Mouse (Mus musculus) ES-CJ7 (cell line): ENCODE measurements around the gene Tceal1.

Experiments
- DNase-seq: peaks from one replicate; pipeline ENCODE4 v3.0.0; 2011; ENCODE audit warnings: low read depth, low spot score

Tceal1 gene

DNA sequence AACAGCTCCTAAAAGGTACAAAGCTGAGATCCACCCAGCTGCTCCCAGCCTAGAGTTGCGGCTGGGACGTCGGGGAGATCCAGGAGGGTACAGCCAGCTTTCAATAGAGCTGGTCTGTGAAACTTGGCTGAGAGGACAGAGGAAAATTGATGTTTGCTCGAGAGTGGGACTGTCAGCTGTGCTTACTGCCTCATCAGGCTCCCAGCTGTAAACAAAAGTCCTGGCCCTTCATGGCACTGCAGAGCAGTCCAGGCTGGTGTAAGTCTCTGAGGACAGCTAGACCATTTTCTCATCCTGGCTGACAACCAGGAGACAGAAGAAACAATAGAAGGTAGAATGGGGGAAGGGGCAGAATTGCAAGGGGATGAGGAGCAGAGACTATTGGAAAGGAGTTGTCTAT lies 41.5 kb downstream of the Tceal1 start:
- no peak for DNase-seq

DNA sequence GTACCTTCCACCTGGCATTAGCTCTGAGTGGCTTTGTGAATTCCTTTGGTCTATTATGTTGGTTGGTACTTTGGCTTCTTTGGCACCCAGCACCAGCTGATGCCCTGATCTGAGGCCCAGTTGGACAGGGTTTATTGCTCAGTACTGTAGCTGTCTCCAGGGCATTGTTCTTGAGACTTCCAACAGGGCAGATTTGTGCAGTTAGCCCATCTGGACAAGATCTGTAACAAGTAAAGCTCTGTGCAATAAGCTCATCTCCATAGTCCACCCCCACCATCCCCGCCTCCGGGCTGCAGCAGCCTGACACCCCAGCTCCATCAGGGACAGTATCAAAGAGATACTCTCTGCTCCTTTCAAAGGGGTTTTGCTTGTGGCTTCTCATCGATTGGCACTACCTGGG lies 47.7 kb downstream of the Tceal1 start:
- DNase-seq: no peak
